Mouse (Mus musculus): ENCODE results near the gene Mvp.

Mvp gene

DNA sequence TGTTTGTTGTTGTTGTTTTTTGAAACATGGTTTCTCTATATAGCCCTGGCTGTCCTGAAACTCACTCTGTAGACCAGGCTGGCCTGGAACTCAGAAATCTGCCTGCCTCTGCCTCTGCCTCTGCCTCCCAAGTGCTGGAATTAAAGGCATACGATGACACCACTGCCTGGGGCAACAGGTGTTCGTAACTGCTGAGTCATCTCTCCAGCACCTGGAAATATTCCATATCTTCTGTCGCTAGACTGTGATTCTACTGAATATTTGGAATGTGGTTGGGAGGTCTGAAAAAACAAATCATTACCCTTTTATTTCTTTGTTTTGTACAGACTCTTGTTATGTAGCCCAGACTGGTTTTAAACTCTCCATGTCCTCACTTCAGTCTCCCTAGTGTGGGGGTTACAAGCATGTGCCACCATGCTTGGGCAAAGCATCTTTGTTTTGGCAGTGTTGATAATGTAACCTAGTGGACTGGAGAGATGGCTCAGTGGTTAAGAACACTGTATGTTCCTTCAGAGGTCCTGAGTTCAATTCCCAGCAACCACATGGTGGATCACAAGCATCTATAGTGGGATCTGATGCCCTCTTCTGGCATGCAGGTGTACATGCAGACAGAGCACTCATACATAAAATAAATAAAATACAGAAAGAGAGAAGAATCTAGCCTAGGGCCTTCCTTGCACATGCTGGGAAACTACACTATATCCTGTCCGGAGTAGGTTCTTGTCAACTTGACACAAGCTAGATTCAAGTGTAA is 10.1 kb downstream of the Mvp start:
- intact Hi-C loops (cut with DNase I): no loop called here

DNA sequence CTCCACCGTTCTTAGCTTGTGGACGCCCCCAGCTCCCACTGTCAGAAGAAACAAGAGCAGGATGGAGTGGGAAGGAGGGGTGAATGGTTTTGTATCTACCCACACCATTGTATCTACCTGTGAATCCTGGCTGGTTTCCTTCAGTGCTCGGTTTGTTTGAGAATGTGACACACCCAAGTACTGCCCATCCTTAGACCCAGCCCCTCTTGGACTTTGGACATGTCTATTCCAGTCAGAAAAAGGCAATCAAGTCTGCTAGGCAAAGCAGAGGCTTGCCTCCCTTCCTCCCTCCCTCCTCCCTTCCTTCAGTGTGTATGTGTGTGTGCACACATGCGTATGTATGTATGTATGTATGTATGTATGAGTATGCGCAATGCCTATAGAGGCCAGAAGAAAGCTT is 10.8 kb downstream of the Mvp start:
- intact Hi-C loops (cut with DNase I): no loop called here

DNA sequence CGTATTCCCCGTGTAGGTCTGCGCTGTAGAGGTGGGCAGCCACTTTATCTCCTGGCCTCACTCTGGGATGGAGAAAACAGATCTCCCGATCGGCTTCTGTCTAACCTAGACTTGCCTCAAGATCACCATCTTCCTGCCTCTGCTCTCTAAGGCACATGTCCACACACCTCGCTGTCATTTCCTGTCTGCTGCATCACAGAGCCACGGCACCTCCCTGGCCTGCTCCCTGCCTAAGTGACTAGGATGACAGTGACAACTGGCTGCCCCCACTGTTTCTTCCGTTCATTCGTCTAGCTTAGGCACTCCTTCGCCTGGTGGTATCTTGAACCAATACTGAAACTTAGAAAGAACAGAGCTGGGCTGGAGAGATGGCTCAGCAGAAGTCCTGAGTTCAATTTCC is 14.9 kb downstream of the Mvp start:
- intact Hi-C loops (cut with DNase I): no loop called here

DNA sequence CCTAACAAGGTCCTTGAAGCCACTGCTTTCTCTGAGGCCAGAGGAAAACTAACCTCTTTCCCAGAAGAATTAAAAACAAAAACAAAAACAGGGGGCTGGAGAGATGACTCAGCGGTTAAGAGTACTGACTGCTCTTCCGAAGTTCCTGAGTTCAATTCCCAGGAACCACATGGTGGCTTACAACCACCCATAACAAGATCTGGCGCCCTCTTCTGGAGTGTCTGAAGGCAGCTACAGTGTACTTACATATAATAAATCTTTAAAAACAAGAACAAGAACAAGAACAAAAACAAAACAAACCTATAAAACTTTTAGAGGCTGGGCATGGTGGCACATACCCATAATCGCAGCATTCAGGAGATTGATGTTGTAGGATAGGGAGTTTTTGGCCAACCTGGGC is 18.0 kb downstream of the Mvp start:
- intact Hi-C loops (cut with DNase I): no loop called here

DNA sequence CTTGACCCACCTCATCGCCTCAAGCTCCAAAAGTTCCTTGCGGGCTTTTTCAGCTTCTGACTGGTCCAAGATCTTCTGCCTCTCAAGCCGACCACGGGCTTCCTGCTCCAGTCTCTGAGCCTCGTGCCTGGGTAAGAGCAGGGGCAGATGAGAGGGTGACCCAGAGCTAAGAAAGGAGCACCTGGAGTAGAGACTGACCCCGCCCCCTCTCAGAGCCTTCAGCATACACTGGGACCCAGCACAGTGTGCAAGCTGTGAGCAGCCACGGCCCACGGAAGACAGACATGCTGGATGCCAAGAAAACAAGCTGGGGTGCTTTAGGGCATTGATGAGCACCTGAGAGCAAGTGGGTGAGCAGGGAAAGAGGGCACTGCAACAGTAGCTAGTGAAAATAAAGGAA is 25.6 kb downstream of the Mvp start:
- intact Hi-C loops (cut with DNase I): no loop called here

DNA sequence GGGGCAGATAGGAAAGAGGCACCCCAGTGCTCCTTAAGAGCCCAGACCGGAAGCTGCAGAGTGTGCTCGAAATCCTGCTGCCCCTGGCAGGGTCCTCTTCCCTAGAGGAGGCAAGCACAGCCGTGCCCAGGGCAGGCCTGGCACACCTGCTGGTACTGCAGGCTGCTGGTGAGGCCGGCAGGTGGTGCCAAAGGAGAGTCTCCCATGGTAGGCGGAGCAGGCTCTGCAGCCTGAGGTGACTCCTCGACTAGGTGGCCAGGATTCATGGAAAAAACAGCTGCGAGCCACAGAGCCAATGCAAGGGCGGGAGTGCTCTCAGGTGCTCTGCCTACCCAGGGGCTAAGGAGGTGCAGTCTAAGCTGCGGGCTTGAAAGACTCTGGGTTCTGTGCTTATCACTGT is 28.1 kb downstream of the Mvp start:
- intact Hi-C loops (cut with DNase I): no loop called here

GRCm38 (mm10) chr7:126984667-126985444 is 29.6 kb downstream of the Mvp start:
- intact Hi-C loops (cut with DNase I): no loop called here

DNA sequence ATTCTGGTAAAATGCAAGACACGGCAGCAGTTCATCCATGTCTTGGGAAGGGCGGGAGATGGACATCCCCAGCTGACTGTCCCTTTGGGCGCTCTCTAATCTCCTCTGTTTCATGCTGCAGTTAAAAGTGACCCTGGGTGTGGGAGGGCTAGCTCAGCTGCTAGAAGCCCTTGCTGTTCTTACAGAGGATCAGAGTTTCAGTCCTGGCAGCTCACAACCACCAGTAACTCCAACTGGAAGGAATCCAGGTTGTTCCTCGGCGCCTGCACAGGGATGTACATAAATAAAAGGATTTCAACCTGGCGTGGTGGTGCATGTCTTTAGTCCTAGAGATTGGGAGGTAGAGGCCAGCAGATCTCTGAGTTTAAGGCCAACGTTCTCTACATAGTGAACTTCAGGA is 31.3 kb downstream of the Mvp start:
- intact Hi-C loops (cut with DNase I): no loop called here

DNA sequence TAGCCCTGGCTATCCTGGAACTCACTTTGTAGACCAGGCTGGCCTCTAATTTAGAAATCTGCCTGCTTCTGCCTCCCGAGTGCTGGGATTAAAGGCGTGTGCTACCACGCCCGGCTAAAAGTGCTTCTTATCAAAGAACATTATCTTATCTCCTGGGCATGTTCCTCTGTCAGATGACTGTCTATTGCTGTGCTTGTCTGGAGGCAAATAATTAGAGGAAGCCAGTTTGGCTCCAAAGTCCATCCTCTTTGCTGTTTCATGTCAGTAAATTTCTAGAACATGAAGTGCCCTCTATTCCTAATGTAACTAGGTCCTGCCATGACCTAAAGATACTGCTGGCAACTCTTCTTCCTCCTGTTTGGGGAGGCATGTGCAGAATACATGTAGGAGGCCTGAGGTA is 32.4 kb downstream of the Mvp start:
- intact Hi-C loops (cut with DNase I): no loop called here

- intact Hi-C loops (cut with DNase I): no loop called here
Observed at GRCm38 (mm10) chr7:126981601-126982000, 32.8 kb downstream of the Mvp start.

GRCm38 (mm10) chr7:126978841-126979240 is 35.6 kb downstream of the Mvp start:
- intact Hi-C loops (cut with DNase I): loop anchor here (5.0 kb wide), 1 partner anchor 33 kb away; the partner anchor contains the start of gene Mvp

- intact Hi-C loops (cut with DNase I): loop anchor here (5.0 kb wide), 1 partner anchor 35 kb away; the partner anchor contains the start of gene Mvp
Observed at GRCm38 (mm10) chr7:126976878-126977459, 37.5 kb downstream of the Mvp start.

GRCm38 (mm10) chr7:126975950-126976866 is 38.2 kb downstream of the Mvp start, which contains the start of gene Cdiptos:
Gene Cdiptos, minus strand, starts transcription at chr7:126976098.
- intact Hi-C loops (cut with DNase I): loop anchor here (5.0 kb wide), 1 partner anchor 36 kb away; the partner anchor contains the start of gene Mvp

DNA sequence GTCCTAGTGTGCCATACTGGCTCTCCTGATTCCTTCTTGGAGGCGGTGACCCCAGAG is 38.7 kb downstream of the Mvp start, which contains the start of gene Cdipt:
Gene Cdipt (plus strand): TSS at position 22 of the 57 bp plus-strand sequence.
- intact Hi-C loops (cut with DNase I): loop anchor here (5.0 kb wide), 1 partner anchor 37 kb away; the partner anchor contains the start of gene Mvp

GRCm38 (mm10) chr7:126975493-126975892 is 38.9 kb downstream of the Mvp start:
- intact Hi-C loops (cut with DNase I): loop anchor here (5.0 kb wide), 1 partner anchor 37 kb away; the partner anchor contains the start of gene Mvp

- intact Hi-C loops (cut with DNase I): no loop called here
Observed at GRCm38 (mm10) chr7:126967361-126967760, 47.1 kb downstream of the Mvp start.

DNA sequence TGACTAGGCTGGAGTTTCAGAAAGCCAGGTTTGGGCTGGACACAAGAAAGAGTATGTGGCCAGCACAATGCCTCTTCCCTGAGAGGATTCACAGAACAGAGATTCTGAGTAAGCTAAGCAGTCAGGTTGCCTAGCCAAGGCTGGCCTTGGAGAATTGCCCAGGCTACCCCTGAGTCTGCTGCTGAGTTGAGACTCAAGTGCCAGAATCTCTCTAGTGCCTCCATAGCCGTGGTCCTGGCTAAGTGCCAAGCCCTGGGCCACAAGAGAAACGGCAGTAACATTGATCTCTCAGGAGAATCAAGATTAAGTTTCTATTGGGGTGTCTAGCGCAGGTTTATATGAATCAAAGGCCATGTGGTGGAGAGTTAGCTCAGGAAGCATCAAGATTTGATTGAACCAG is 48.9 kb downstream of the Mvp start:
- intact Hi-C loops (cut with DNase I): no loop called here

DNA sequence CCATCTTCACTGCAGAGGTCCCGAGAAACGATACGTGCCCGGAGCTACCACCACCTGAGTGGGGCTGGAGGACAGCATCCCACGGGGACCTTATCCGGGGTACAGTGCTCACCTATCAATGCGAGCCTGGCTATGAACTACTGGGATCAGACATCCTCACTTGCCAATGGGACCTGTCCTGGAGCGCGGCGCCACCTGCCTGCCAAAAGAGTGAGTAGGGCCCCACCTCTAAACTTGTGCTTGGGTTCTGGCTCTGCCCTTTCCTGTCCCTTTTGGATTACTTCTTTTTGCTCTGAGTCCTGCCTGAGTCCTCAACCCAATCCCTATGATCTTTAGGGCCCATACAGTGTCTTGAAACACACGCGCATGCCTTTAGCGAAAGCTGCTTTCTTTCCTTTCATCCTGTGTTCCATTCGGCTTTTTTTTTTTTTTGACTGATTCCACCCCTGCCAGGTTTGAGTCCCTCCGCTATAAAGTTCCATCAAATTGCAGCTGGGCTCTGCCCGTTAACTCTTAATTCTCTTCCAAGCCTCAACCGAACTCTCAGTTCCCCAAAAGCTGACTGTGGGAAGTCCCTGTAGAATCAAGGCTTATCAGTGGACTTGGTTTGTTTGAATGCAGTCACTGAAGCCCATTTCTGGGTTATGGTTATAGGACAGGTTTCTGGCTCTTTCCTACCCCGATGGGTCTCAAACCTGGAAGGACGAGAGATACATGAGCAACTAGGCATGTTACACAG is 50.7 kb downstream of the Mvp start:
- intact Hi-C loops (cut with DNase I): no loop called here

GRCm38 (mm10) chr7:126961965-126962364 is 52.5 kb downstream of the Mvp start:
- intact Hi-C loops (cut with DNase I): no loop called here

DNA sequence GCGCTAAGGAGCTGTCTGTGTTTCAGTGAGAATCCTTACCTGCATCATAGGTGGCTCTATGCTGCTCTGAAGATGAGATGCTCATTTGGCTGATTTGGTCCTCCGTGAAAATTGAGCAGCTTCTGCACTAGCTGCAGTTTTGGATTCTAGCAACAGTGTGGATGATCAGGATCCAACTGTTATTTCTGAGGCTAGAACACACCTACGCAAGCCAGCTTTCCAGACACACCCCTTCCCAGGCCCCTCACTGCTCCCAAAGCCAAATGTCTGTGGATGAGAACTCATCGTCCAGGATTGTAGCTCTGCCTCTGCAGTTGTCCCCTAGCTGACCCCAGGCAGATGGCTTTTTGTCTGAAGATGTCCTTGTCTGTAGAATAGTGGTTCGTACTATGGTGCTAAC is 53.3 kb downstream of the Mvp start:
- intact Hi-C loops (cut with DNase I): no loop called here

DNA sequence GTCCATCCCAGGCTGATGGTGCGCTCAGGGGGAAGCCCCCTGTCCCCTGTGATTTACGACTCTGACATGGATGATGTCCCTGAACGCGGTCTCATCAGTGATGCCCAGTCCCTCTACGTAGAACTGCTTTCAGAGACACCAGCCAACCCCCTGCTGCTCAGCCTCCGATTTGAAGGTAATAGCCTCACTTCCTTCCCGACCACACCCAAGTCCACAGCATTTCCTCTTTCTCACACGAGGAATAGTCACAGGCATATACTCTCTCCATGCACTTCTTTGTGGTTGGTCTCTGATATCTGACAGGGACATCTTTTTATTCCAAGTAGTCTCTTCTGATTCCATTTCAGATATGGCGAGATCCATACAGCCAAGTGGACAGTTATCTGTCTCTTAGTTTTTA is 54.6 kb downstream of the Mvp start:
- intact Hi-C loops (cut with DNase I): no loop called here
